Mouse (Mus musculus): ENCODE results near the gene Vwa8.

The Vwa8 gene

GRCm38 (mm10) chr14:79143696-79144095 is 294.8 kb downstream of the Vwa8 start:
- no peak for DNase-seq (ENCODE audit: low spot score)

DNA sequence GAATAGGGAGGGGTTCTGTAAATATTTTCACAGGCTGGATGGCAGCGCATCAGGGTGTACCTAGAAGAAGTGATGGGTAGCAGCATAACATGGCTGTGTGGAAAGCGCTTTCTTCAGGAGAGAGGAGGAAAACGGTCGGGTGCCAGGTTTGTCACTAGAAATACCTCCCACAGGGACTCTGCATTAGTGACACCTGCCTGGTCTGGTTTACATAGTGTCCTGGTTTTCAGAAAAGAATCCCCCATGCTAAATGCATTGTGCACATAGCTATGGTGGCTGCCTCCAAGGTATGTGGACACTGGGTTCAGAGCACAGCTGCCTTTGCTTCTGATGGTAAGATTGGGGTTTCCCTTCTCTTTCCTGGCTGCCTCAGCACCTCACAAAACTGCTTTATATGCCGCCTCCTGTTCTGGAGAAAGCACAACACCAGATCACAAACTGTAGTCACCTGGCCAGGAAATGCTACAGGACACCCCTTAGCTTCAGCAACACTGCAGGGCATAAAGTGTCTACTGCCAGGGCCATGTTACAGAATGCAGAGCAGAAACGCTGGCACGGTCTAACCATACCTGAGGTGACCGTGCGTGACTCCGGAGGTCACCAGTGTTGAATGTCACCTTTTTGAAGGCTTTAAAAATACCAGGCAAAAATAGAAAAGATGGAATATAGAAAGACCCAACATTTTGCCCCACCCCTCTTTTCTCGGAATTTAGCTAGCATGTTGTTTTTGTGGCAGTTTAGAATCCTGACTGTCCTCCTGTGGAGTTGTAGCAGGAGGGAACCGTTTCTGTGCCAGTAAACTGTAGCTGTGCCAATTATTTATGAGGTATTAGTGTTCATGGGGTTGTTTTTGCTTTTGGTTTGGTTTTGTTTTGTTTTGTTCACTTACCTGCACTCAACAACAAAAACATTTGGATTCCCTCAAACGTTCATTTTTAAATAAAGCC is 295.7 kb downstream of the Vwa8 start:
- DNase-seq (ENCODE audit: low spot score): no peak

- DNase-seq (ENCODE audit: low spot score): no peak
These were observed 302.9 kb downstream of the Vwa8 start for GRCm38 (mm10) chr14:79151711-79152110.

GRCm38 (mm10) chr14:79153896-79154295 is 305.0 kb downstream of the Vwa8 start:
- DNase-seq (ENCODE audit: low spot score): no peak

DNA sequence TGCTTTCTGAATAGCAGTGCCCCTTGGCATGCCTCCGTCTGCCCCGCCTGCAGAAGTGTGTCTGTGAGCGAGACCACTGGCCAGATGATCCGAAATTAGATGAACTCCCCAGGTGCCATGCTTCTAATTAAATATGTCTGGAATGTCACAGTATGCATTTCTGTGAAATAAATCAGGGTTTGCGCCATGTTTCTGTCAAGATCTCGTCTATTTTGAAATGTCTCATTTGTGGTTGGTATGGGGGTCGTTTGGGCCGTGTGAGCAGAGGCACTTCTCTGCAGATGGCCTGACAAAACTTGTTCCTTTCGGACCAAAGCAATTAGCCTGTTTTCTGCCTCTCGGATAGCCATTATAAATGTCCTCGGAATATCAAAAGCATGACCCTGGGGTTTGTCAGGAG is 306.1 kb downstream of the Vwa8 start:
- DNase-seq (ENCODE audit: low spot score): no peak

DNA sequence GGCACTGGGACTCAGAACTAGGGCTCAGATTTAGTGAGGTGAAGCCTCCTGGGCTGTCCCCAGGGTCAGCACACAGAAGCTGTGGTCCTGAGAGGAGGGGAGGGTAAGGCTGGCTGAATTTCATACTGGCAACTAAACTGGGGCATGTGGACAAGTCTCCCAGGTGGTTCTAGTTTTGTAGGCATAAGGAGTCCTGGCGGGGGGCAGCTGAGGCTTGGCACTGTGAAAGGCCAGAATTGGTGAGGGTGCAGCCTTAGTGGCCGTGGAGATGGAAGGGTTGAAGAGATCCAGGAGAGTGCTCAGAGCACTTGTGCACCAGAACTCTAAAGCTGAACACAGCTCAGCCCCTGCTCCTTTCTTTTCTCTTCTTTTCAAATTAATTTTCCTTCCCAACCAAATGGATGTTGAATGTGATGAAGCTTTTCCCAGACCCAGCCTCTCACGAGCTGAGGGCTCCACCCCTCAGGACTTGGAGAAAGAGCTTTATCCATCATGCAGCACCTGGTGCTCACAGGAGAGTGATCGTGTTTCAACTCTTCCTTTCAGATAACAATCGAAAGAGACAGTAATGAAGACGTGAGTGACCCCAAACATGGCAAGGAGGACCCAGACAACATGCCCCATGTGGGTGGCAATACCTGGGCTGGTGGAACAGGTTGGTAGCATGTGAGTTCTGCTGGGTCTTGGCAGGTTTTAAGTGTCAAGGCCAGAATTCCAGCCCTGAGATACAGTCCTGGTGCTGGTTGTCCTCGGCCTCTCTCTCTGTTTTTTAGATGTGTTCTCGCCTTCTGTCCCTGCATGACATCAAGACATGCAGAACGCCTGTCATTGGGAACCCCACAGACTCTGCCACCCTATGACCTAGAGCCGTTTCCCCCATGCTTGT is 307.9 kb downstream of the Vwa8 start:
- DNase-seq (ENCODE audit: low spot score): no peak

DNA sequence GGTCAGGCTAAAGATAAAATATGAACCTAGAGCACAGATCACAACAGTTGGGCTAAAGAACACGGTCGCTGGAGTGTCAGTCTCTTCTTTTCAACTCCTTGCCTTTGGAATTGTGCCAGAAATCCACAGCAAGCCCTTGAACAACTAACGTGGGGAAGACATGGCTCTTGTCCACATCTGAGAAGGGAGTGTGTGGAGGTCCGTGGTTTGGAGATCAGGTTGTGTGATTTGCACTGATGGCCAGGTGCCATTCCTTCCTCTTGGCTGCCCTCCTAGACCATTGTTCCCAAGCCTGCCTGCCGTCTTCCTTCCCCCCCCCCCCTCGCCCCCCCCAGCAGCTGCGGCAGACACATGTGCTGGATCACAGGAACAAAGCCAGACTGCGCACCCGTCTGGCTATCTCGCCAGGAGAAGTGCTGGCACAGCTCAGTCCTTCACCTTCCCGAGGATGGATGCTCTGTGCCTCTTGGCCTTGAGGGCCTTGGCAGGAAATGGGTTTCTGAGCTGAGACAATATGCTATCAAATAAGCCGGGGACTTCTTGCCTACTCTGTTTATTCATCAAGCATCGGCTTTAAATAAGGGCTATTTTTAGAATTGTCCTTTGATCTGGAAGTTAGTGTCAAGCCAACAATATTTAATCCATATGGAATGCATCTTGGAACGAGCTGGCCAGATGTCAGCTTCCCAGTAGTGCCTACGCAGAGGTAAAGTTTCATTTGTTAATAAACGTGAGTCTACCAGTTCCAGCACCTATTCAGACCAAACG is 308.8 kb downstream of the Vwa8 start:
- DNase-seq (ENCODE audit: low spot score): peak; percentile 74

- no peak for DNase-seq (ENCODE audit: low spot score)
These were observed 309.3 kb downstream of the Vwa8 start for GRCm38 (mm10) chr14:79158219-79158521.

- no peak for DNase-seq (ENCODE audit: low spot score)
These were observed 309.9 kb downstream of the Vwa8 start for GRCm38 (mm10) chr14:79158673-79159200.

GRCm38 (mm10) chr14:79159451-79159850 is 310.6 kb downstream of the Vwa8 start:
- no peak for DNase-seq (ENCODE audit: low spot score)

DNA sequence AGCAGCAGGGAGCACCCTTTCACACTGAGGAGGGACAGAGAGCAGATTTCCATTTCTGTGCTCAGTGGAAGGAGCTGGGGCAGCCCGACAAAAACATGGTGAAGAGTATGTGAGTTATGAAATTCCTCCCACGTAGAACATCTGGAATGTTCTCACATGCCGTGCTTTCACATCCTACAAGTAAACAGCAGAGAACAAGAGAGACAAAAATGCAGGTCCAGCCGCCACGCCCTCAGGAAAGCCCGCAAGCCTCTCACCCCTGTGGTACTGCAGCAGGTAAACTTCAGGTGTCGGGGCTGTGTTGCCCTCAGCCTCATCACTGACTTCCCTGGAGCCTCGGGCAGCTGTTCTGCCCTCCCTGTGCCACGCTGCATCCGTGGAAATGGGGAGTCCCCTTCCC is 311.6 kb downstream of the Vwa8 start:
- DNase-seq (ENCODE audit: low spot score): no peak

- no peak for DNase-seq (ENCODE audit: low spot score)
These were observed 312.1 kb downstream of the Vwa8 start for GRCm38 (mm10) chr14:79160966-79161365.

DNA sequence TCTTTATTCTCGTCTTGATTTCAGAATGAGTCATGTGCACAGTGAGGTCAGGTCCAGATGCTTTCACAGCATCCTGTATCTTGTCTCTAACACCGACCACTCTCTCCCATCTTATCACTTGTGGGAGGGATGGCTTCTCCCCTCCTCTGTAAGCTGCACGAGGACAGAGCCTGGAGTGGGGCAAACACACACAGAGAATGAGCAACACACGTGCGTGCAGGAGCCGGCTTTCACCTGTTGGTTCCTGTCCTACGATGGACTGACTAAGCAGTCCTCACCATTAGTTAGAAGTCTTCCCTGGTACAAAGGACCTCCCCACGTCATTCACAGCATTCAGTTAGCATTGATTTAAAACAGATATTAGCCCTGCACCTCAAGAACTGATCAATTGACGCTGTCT is 312.9 kb downstream of the Vwa8 start:
- DNase-seq (ENCODE audit: low spot score): no peak

GRCm38 (mm10) chr14:79162678-79163077 is 313.8 kb downstream of the Vwa8 start:
- no peak for DNase-seq (ENCODE audit: low spot score)

DNA sequence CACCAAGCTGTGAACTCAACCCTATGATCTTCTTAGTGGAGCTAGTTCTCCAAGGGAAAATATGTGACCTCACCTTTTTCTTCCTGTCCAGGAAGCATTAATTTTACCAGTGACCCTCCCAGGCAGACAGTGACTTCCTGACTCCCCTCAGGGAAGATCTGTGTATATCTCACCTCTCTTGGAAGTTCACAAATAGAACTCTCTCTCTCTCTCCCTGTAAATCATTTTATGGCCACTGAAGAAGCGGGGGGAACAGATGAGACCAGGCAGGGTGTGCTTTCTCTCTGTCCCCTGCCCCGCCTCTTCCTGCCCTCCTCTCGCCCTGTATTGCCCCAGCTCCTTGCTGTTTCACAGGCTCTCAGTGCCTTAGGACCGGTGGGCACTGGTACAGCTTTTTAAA is 315.5 kb downstream of the Vwa8 start:
- no peak for DNase-seq (ENCODE audit: low spot score)

DNA sequence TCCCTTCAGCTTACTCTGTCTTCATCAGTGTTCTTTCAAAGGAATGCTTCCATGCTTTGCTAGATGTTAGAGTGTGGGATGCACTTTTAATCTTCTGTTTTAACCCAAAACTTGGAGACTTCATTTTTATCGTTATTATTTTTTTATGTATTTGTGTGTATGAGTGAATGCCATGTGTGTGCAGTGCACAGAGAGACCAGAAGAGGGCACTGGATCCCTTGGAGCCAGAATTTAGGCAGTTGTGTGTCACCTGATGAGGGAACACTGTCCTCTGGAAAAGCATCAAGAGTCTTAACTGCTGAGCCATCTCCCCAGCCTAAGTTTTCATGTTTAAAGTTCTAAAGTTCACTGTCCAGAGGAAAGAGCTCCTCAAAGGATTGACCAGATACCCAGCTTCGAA is 316.1 kb downstream of the Vwa8 start:
- no peak for DNase-seq (ENCODE audit: low spot score)

- no peak for DNase-seq (ENCODE audit: low spot score)
These were observed 325.7 kb downstream of the Vwa8 start for GRCm38 (mm10) chr14:79174526-79174925.

DNA sequence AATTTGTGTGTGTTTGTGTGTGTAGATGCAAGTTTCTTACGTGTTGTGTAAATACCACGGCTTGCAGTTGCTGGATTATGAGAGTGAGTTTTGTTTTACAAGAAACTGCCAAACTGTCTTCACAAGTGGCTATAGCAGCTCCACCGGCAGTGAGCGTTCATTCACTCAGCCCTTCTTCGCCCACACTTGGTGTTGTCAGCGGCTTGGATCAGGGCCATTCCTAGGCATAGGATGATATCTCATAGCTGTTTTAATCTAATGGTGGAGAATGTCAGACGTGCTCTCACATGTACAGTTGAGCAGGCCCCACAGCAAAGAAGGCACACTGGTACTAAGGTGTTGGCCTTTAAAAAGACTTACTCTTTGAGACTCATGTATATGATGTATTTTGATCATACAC is 328.9 kb downstream of the Vwa8 start:
- DNase-seq (ENCODE audit: low spot score): no peak

DNA sequence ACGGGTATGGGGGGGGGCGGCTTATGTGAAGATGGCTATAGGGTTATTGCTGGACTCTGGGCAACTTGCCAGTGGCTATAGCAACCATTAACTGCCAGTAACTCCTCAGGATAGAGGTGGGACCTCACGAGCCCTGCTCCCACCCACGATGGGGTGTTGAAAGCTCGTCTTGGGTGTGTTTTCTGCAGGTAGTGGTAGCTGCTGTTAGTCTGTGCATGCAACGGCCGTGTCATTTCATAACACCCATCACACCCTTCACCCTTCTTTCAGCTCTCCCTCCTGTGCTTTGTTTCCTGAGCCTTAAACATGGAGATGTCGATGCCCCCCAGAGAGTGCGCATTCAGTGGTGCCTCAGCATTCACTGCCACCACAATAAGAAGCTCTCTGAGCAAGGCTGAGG is 329.4 kb downstream of the Vwa8 start:
- peak; percentile 32 for DNase-seq (ENCODE audit: low spot score)

DNA sequence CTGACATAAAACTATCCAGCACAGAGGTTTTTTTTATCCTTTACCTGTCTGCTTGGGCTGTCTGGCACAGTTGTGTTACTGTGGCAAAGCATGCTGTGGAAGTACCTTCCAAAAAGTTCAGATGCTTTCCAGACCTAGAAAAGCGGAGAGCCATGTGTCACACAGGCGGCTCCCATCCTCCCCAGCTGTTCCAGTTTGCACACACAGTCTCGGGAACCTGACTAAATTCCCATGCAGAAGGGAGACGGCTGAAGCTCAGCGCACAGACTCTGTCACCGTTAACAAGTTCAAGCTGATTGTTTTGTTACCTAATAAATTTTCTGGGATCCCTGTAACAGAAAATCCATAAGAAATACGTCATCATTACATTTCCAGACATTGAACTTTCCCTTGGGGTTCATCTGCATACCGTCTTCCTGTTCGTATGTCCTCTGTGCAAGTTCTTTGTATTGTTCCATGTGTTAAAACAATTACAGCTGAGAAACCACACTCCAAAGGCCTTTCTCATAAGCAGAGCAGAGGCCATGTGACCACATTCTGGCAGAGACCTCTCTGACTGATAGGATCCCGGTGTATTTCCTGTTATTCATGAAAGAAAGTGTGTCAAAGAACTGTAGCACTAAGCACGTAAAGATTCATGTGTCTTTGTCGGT is 331.4 kb downstream of the Vwa8 start:
- no peak for DNase-seq (ENCODE audit: low spot score)

- DNase-seq (ENCODE audit: low spot score): no peak
These were observed 332.9 kb downstream of the Vwa8 start for GRCm38 (mm10) chr14:79181748-79182147.

- DNase-seq (ENCODE audit: low spot score): no peak
These were observed 333.9 kb downstream of the Vwa8 start for GRCm38 (mm10) chr14:79182801-79183200.

All from testis, postnatal 10 days (tissue).